Mouse (Mus musculus) gastrocnemius, postnatal 25 days (tissue): ENCODE measurements around the gene Cnot2. TPM values are rescaled to one million over a fixed set of nuclear protein-coding genes. Genes with fewer than 3 reads are reported as not detected.

Experiments used
- DNase-seq: peaks from one replicate; pipeline ENCODE4 v3.0.0; 2022
- total RNA-seq, 2 experiments: library from RNA; stranded (reverse); gene quantifications; 1 replicate in 1 of 2; 2 replicates in 1 of 2; pipeline ENCODE4 v1.2.3; 2021

Cnot2 gene
- total RNA-seq, 2 experiments from 2014 or later = 29.7 to 32.6 TPM

- no peak for DNase-seq
Measured at GRCm38 (mm10) chr10:116476559-116476958, 104.8 kb downstream of the Cnot2 start.

GRCm38 (mm10) chr10:116475725-116476124, 105.6 kb downstream of the Cnot2 start:
- no peak for DNase-seq

GRCm38 (mm10) chr10:116473759-116474549, 107.4 kb downstream of the Cnot2 start, which contains the start of gene Kcnmb4:
Gene Kcnmb4 (minus strand): TSS chr10:116473878.
- peak; percentile 11 for DNase-seq

GRCm38 (mm10) chr10:116473071-116473758, 108.1 kb downstream of the Cnot2 start:
- peak; percentile 16 for DNase-seq

GRCm38 (mm10) chr10:116472579-116472978, 108.7 kb downstream of the Cnot2 start:
- no peak for DNase-seq

GRCm38 (mm10) chr10:116470306-116470925, 110.9 kb downstream of the Cnot2 start:
- DNase-seq = no peak

- no peak for DNase-seq
Measured at GRCm38 (mm10) chr10:116468094-116468493, 113.2 kb downstream of the Cnot2 start.

GRCm38 (mm10) chr10:116463753-116464345, 117.5 kb downstream of the Cnot2 start:
- no peak for DNase-seq

- no peak for DNase-seq
Measured at GRCm38 (mm10) chr10:116461443-116461842, 119.9 kb downstream of the Cnot2 start.

- DNase-seq = no peak
Measured at GRCm38 (mm10) chr10:116458786-116459185, 122.5 kb downstream of the Cnot2 start.

GRCm38 (mm10) chr10:116452771-116453170, 128.5 kb downstream of the Cnot2 start:
- no peak for DNase-seq

GRCm38 (mm10) chr10:116450621-116451020, 130.7 kb downstream of the Cnot2 start:
- DNase-seq = no peak

GRCm38 (mm10) chr10:116448166-116448565, 133.1 kb downstream of the Cnot2 start:
- no peak for DNase-seq

GRCm38 (mm10) chr10:116447176-116447575, 134.1 kb downstream of the Cnot2 start:
- no peak for DNase-seq

- no peak for DNase-seq
Measured at GRCm38 (mm10) chr10:116446040-116446439, 135.3 kb downstream of the Cnot2 start.

- DNase-seq = no peak
Measured at GRCm38 (mm10) chr10:116444826-116445225, 136.5 kb downstream of the Cnot2 start.

GRCm38 (mm10) chr10:116444371-116444770, 136.9 kb downstream of the Cnot2 start:
- DNase-seq = no peak

GRCm38 (mm10) chr10:116440946-116441345, 140.4 kb downstream of the Cnot2 start:
- DNase-seq = no peak

GRCm38 (mm10) chr10:116440088-116440487, 141.2 kb downstream of the Cnot2 start:
- no peak for DNase-seq

- DNase-seq = no peak
Measured at GRCm38 (mm10) chr10:116435455-116435854, 145.9 kb downstream of the Cnot2 start.
